Mouse (Mus musculus) neural tube, embryonic 15.5 days (tissue): ENCODE measurements at regions not wholly inside any gene's neighbourhood (a gene's known extent, or its start where the extent isn't known, plus 50 kb on each side); places are given as distances from the start of the nearest gene placed in this dataset.
A peak's percentile ranks its signal among the peaks of the same experiment; 100 is the strongest.

Experiments
- ATAC-seq: fragments of 200-750 bp; cut with Nextera tagmentation; 2 replicates; pipeline ENCODE4 v1.8.0; 2017; ENCODE audit warnings: mild to moderate bottlenecking, moderate TSS enrichment, moderate library complexity; ENCODE audit not compliant: low FRiP score
- H3K27ac ChIP-seq: fragments of 300-500 bp; sonication (generic); replicated peaks from 2 replicates; pipeline ENCODE4 v1.5.1; 2015; ENCODE audit warnings: mild to moderate bottlenecking, inconsistent platforms
- H3K27me3 ChIP-seq: fragments of 300-500 bp; sonication (generic); replicated peaks from 2 replicates; pipeline ENCODE4 v1.6.1; 2015; ENCODE audit warnings: inconsistent platforms
- H3K36me3 ChIP-seq: fragments of 300-500 bp; sonication (generic); 2 replicates; pipeline ENCODE4 v1.6.1; 2015; ENCODE audit warnings: inconsistent platforms
- H3K4me1 ChIP-seq: fragments of 300-500 bp; sonication (generic); 2 replicates; pipeline ENCODE4 v1.6.1; 2015; ENCODE audit warnings: inconsistent platforms
- H3K4me2 ChIP-seq: fragments of 300-500 bp; sonication (generic); 2 replicates; pipeline ENCODE4 v1.6.1; 2015; ENCODE audit warnings: inconsistent platforms, mild to moderate bottlenecking, moderate library complexity
- H3K4me3 ChIP-seq: fragments of 300-500 bp; sonication (generic); replicated peaks from 2 replicates; pipeline ENCODE4 v1.5.1; 2015; ENCODE audit warnings: mild to moderate bottlenecking, inconsistent platforms
- H3K9ac ChIP-seq: fragments of 300-500 bp; sonication (generic); replicated peaks from 2 replicates; pipeline ENCODE4 v1.6.1; 2015; ENCODE audit warnings: mild to moderate bottlenecking, inconsistent platforms
- H3K9me3 ChIP-seq: fragments of 300-500 bp; sonication (generic); replicated peaks from 2 replicates; pipeline ENCODE4 v1.6.1; 2016; ENCODE audit warnings: inconsistent platforms
- WGBS: fragments of 180-500 bp; shearing (Covaris S2); methylation state at CpG from one replicate; pipeline ENCODE4 v1.1.7; 2015; ENCODE audit warnings: mixed read lengths; 5-methylcytosine and 5-hydroxymethylcytosine counted together

DNA sequence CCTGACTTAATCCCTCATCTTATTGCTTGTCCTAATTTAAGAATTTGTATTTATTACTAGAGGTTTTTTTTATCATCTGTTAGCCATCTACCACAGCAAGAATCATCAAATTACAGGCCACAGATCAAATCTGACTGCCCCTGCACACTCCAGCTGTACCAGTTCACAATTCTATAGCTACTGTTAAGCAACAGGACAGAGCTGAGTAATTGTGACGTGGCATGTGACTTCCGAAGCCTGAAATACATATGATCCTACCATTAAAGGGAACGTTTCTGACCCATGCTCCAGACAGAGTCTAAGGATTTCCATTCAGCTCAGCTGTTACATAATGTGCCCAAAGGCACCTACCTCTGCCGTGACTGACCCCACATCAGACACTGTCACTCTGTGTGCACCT is 74.0 kb upstream of the Mboat1 start:
- no peak for ATAC-seq
- no peaks in the 10 kb centered on the region for H3K36me3 ChIP-seq
- no peaks in the 10 kb centered on the region for H3K27me3 ChIP-seq
- H3K27ac ChIP-seq, result no peak overlapping the region
- no peaks in the 10 kb centered on the region for H3K9me3 ChIP-seq
- no peak overlapping the region for H3K9ac ChIP-seq
- 82% methylated on average over 4 of the region's 4 CpGs for WGBS
- H3K4me3 ChIP-seq, result no peak overlapping the region
- H3K4me2 ChIP-seq, result no peak overlapping the region
- no peaks in the 10 kb centered on the region for H3K4me1 ChIP-seq

DNA sequence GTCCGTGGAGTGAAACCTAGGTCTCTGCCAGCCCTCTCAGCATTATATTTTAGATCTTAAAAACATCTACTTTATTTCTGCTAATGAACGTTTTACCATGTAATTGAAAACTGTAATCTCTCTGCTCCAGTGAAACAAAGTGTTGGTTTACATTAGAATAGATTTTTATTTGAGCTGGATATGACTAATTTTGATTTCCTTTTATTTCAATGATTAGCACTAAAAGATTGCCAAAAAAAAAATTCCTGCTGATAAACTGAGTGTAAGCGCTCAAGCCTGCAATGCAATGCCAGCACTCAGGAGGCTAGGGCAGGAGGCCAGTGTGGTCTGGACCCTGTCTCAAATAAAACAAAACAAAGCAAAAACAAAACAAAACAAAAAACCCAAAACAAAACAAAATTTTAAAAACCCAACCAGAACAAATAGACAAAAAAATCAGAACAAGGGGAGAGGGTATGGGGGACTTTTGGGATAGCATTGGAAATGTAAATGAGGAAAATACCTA is 69.3 kb upstream of the E2f3 start:
- no peaks in the 10 kb centered on the region for H3K9me3 ChIP-seq
- H3K4me3 ChIP-seq, result no peak overlapping the region
- H3K4me2 ChIP-seq, result no peak overlapping the region
- H3K36me3 ChIP-seq, result no peaks in the 10 kb centered on the region
- no peak overlapping the region for H3K27ac ChIP-seq
- H3K4me1 ChIP-seq, result no peaks in the 10 kb centered on the region
- WGBS, result 89% methylated on average over 3 of the region's 3 CpGs
- no peak overlapping the region for H3K9ac ChIP-seq
- H3K27me3 ChIP-seq, result no peaks in the 10 kb centered on the region
- no peak for ATAC-seq

DNA sequence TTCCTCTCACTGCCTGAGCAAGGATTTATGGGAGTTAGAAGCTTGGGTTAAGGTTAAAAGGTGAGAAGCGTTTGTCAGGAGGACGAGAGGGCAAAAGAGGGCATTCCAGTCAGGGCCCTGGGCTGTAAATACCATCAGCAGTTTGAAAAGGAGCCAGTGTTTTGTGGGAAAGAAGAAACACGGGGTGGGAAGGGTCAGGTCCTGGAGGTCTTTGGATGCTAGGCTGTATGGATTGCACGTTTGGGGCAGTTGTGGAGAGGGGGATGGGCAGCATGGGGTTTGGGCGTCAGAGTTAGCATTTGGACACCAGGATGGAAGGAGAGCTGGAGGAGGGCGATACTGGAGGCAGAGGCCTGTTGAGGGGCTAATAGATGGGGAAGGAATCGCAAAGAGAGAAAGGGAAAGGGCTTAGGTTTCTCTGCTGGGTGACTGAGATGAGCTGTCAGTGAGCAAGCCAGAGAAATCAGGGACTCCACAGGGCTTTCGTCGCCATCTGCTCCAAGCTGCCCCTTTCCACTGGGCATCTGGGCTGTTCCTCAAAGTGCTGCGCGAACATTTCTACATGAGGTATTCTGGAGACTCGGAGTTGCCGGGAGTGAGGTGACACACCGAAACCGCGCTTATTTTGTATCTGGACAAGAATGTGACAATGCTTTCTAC is 66.2 kb upstream of the E2f3 start:
- no peak overlapping the region for H3K4me2 ChIP-seq
- no peak for ATAC-seq
- H3K4me3 ChIP-seq, result no peak overlapping the region
- no peak overlapping the region for H3K9ac ChIP-seq
- 48% methylated on average over 16 of the region's 16 CpGs for WGBS
- H3K27me3 ChIP-seq, result no peaks in the 10 kb centered on the region
- H3K36me3 ChIP-seq, result no peaks in the 10 kb centered on the region
- no peaks in the 10 kb centered on the region for H3K4me1 ChIP-seq
- no peaks in the 10 kb centered on the region for H3K9me3 ChIP-seq
- no peak overlapping the region for H3K27ac ChIP-seq

DNA sequence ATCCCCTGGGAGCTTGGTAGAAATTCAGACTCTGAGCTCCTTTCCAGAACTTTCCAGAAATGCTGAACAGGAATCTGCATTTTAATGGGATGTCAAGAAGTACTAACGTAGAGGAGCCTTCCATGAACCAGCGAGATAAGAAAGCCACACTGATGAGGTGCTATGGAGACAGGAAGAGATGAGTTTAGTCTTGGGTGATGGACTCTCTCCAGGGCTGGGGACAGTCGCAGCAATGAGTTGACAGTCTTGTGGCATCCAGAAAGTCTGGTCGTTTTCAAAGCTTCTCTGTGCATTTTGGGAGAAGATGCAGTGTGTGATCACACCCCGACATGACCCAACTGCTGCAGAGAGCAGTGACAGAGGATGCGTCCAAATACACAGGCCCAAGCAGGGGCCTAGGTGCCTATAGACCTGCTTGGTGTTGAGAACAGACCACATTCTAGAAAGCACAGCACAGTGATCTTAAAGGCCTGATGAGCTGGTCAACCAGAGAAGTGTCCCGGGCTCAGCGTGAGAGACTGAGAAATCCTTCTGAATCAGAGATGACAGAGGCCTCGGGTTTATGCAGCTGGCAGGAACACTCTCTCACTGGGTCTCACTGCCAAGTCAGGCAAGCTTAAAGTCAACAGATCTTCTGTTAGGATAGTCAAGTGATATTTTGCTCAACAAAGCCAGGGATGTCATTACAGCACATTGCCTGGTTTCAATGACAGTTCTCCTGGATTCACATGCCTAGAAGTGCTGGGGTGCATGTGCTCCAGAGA is 65.1 kb upstream of the E2f3 start:
- Histone ChIP-seq H3K4me3 (no peak overlapping the region), H3K4me1 (no peaks in the 10 kb centered on the region), H3K27ac (no peak overlapping the region), H3K9me3 (no peaks in the 10 kb centered on the region), H3K36me3 (no peaks in the 10 kb centered on the region), H3K4me2 (no peak overlapping the region), H3K9ac (no peak overlapping the region), H3K27me3 (no peaks in the 10 kb centered on the region)
- no peak for ATAC-seq
- 80% methylated on average over 9 of the region's 9 CpGs for WGBS

DNA sequence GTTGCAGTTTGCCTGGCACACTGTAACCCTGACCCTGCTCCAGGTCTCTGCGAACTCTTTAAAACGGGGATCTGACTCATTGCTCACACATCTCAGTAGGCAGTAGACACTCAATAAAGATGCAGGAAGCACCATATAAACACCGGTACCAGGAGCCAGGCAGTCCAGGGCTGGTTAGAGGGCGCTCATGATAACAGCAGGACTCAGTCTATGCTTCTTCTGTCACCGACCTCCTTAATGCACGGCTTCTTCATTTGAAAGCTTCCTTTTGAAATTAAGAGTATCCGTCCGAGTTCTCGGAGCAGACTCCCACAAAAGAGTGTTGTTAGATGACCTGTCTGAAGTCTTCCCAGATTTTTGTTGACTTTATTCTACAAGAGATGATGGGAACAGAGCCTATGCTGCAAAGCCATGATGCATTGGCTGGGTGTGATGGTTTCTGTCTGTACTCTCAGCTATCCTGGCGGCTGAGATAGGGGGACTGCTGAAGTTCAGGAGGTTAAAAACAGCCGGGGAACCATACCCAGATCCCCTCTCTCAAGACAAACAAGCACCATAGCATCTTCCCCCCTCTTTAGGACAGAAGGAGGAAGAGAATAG is 62.5 kb upstream of the E2f3 start:
- no peak for ATAC-seq
- Histone ChIP-seq H3K9me3 (no peaks in the 10 kb centered on the region), H3K4me3 (no peak overlapping the region), H3K27ac (no peak overlapping the region), H3K36me3 (no peaks in the 10 kb centered on the region), H3K4me2 (no peak overlapping the region), H3K9ac (no peak overlapping the region), H3K27me3 (no peaks in the 10 kb centered on the region), H3K4me1 (no peaks in the 10 kb centered on the region)
- WGBS, result 87% methylated on average over 11 of the region's 11 CpGs

DNA sequence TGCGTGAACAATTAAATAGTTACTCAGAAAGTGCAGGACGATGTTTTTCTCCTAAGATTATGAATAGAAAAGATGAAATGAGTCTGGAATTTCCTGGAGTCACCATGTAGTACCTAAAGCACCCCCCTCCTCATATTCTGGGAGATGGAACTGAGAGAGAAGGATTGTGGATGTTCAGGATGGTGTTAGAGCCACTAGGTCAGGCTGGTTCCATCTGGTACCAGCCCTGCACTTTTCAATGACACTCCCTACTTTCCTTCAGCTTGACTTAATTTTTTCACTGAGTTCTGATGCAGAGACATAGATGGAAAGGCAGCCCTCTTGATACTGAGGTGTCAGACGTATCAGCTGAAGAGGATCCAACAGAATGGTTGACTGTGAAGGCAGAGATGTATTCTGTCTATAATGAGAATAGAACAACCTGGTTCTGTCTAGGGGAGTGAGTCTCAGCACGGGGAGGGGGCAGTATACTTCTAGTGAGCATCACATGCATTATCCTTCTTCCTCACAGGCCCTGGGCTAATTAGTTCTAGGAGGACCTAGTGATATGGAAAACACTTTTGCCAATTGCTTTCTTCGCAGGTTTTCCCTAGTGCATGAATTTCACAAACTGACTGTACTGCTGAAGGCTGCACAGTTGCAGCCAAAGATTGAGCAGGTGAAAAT is 60.8 kb upstream of the E2f3 start:
- Histone ChIP-seq H3K9me3 (no peaks in the 10 kb centered on the region), H3K27ac (no peak overlapping the region), H3K4me3 (no peak overlapping the region), H3K27me3 (no peaks in the 10 kb centered on the region), H3K9ac (no peak overlapping the region), H3K4me1 (no peaks in the 10 kb centered on the region), H3K36me3 (no peaks in the 10 kb centered on the region), H3K4me2 (no peak overlapping the region)
- ATAC-seq, result peak; percentile 45; the same call in 1 of the 2 replicates
- WGBS, result 78% methylated on average over 5 of the region's 5 CpGs

DNA sequence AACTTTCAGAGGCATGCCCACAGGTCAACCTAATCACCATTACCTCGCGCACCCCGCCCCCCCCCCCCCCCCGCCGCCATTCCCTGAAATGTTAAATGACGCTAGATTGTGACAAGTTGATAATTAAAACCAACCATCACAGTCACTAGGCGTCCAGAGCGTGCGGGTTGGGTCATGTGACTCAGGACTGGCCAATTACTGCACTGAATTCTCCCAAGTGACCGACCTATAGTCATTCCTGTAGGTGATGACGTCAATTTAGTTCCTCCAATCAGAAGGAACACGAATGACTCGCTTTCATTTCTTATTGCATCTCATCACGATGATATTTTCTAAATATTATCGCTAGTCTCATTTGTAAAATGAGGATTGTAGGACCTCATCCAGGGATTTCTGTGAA is 60.2 kb upstream of the E2f3 start:
- H3K27ac ChIP-seq, result no peak overlapping the region
- 64% methylated on average over 15 of the region's 15 CpGs for WGBS
- H3K9ac ChIP-seq, result no peak overlapping the region
- no peak overlapping the region for H3K4me3 ChIP-seq
- ATAC-seq, result peak; percentile 85; the same call in 1 of the 2 replicates
- H3K4me1 ChIP-seq, result no peaks in the 10 kb centered on the region
- no peak overlapping the region for H3K4me2 ChIP-seq
- no peaks in the 10 kb centered on the region for H3K27me3 ChIP-seq
- no peaks in the 10 kb centered on the region for H3K36me3 ChIP-seq
- H3K9me3 ChIP-seq, result no peaks in the 10 kb centered on the region

DNA sequence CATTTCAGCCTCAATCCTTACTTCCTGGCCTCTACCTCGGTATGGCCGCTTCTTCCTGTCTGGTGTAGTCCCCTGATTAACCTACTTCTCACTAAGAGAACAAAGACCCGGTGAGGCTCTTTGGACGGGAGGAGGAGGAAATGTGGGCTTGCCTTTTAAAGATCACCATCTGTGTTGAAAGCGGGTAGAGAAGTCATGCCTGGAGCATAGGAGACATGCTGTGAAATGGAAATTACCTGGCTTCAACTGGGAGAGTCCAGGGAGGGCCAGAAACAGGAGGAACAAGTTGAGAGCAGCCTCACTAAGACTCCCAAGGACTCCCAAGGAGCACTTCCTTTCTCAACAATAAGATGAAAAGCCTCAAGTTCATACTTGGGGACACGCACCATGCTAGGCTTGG is 59.4 kb upstream of the E2f3 start:
- Histone ChIP-seq H3K9me3 (no peaks in the 10 kb centered on the region), H3K27ac (no peak overlapping the region), H3K27me3 (no peaks in the 10 kb centered on the region), H3K4me1 (no peaks in the 10 kb centered on the region), H3K4me3 (no peak overlapping the region), H3K9ac (no peak overlapping the region), H3K36me3 (no peaks in the 10 kb centered on the region), H3K4me2 (no peak overlapping the region)
- no peak for ATAC-seq
- WGBS, result 77% methylated on average over 6 of the region's 6 CpGs

DNA sequence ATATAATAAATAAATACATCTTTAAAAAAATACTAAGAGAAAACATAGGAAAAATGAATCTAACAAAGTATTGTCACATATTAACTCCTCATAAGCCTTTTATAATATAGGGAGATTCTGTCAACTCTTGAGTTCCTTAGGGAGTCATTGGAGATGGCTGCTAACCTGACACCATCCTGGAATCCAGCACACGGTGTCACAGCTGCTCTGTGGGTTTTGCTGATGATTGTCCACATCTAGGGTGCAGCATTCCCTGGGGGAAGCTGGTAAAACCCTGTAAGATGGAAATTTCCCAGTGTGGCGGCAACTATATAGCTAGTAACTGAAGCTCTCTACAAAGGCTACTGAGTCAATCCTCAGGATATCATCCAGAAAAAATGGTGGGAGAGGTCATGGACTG is 58.9 kb upstream of the E2f3 start:
- no peak overlapping the region for H3K4me3 ChIP-seq
- H3K27ac ChIP-seq, result no peak overlapping the region
- H3K27me3 ChIP-seq, result no peaks in the 10 kb centered on the region
- H3K36me3 ChIP-seq, result no peaks in the 10 kb centered on the region
- no peak overlapping the region for H3K4me2 ChIP-seq
- H3K4me1 ChIP-seq, result no peaks in the 10 kb centered on the region
- 90% methylated on average over 2 of the region's 2 CpGs for WGBS
- no peak overlapping the region for H3K9ac ChIP-seq
- no peaks in the 10 kb centered on the region for H3K9me3 ChIP-seq
- ATAC-seq, result no peak

DNA sequence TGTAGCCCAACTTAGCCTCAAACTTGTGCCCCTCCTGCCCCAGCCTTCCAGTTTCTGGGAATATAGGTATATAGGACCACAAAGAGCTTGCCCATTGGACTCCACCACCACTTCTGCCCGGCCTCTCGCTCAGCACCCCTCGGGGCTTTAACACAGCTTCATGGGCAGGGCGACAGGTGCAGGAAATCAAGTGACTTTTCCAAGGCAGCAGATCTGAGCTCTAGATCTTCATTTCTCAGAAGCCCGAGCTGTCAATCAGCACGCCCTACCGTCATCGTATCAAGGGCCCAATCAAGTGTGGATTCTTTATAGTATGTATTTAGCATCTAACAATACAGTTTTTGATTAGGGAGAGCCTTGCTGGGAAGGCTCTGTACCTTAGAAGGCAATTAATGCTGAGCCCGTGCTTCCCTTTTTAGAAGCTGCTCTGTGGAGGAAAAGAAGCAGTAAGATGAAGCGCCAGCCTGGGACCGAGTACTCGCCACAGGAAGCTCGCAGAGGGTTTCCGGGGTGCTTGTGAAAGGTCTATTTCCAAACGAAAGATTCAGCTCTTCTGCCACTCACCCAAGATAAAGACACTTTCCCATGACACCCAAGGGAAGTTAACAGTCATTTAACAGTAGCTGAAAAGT is 56.9 kb upstream of the E2f3 start:
- no peak overlapping the region for H3K4me3 ChIP-seq
- H3K9me3 ChIP-seq, result no peaks in the 10 kb centered on the region
- no peak for ATAC-seq
- no peak overlapping the region for H3K27ac ChIP-seq
- H3K9ac ChIP-seq, result no peak overlapping the region
- H3K4me1 ChIP-seq, result no peaks in the 10 kb centered on the region
- 76% methylated on average over 15 of the region's 15 CpGs for WGBS
- no peaks in the 10 kb centered on the region for H3K36me3 ChIP-seq
- H3K4me2 ChIP-seq, result no peak overlapping the region
- H3K27me3 ChIP-seq, result no peaks in the 10 kb centered on the region

DNA sequence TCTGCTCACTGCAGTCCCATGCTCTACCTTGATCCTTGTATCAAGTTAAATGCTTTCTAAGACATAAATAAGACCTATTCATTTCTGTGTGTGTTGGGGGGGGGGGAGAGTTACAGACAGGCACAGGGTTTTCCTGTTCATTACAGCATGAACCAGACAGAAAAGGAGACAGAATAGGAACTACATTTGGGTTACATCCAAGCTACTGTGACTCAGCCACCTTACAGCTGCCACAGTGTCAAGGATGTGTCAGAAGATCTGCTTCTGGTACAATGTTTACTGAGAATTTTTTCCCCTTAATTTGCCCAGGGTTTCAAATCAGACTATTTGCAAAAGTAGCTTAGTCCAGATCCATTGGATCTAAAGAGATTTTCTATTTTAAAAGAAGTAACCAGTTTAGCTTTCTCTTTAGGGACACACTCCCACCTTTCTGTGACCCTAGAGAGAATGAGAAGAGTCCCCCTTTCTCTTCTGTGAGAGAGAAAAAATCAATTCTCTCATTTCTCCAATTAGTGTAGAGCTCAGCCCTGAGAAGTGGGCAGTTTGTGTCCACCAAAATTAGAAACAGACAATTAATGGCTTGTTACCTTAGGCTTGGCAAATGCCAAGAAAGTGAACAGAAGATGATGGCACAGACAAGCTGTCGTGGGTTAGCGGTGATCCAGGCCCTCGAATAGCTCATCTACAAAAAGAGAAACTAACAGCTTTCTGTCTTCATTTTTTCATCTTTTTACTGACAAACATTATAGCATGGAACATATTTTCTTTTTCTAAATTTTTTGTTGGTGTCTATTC is 55.8 kb upstream of the E2f3 start:
- H3K36me3 ChIP-seq, result no peaks in the 10 kb centered on the region
- H3K4me1 ChIP-seq, result no peaks in the 10 kb centered on the region
- H3K27me3 ChIP-seq, result no peaks in the 10 kb centered on the region
- H3K9me3 ChIP-seq, result no peaks in the 10 kb centered on the region
- H3K4me2 ChIP-seq, result no peak overlapping the region
- no peak overlapping the region for H3K9ac ChIP-seq
- WGBS, result 94% methylated on average over 3 of the region's 3 CpGs
- H3K27ac ChIP-seq, result no peak overlapping the region
- no peak for ATAC-seq
- H3K4me3 ChIP-seq, result no peak overlapping the region
